Mouse (Mus musculus) lung, adult 2 months (tissue): ENCODE measurements around the gene Prdm8.

ENCODE experiments used
- CTCF ChIP-seq: fragments of 200-500 bp; IDR thresholded peaks from 2 replicates; pipeline ENCODE4 v1.5.1; 2011; ENCODE audit warnings: mild to moderate bottlenecking, low read length, control low read depth; ENCODE audit not compliant: insufficient read depth
- POLR2A ChIP-seq: fragments of 200-500 bp; IDR thresholded peaks from 2 replicates; pipeline ENCODE4 v1.6.1; 2011; ENCODE audit warnings: low read depth, mild to moderate bottlenecking, control low read depth, low read length, borderline replicate concordance; ENCODE audit errors: extremely low read depth

GRCm38 (mm10) chr5:98166116-98166515 lies 882 bp upstream of the Prdm8 start:
- TF ChIP-seq CTCF = no peak
- TF ChIP-seq POLR2A = no peak
